Mouse (Mus musculus): ENCODE data around the gene Snd1.

- TF ChIP-seq MAFK (IDR thresholded peaks at IDR 0.05; ENCODE audit: insufficient read depth, low read depth, low read length) (no peak), ZC3H11A (IDR thresholded peaks at IDR 0.05; ENCODE audit: borderline replicate concordance, low read depth, low read length) (no peak), CHD2 (IDR thresholded peaks at IDR 0.05; ENCODE audit: low read depth, low read length) (no peak)
Measured at GRCm38 (mm10) chr6:28830306-28830705, 355.4 kb downstream of the Snd1 start.
